Mouse (Mus musculus): ENCODE data around the gene Tmtc2.

DNA sequence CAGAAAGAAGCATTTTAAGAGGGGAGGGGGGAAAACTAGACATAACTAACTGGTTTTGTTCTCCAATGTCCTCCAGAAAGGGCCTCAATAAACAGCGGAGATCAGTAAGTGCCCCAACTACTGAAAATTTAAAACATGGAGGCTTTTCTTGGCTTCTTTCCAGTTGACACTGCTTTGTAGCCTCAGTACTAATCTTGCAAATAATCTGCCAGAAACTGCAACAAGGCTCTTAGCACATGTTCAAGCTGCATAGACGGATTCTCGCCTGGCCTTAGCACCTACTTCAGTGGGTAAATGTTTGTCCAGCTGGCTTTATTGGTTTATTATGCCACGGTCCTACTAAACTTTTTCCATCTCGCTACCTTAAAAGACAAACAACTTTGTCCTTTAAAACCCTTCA, 139.4 kb downstream of the Tmtc2 start:
- TF ChIP-seq POLR2AphosphoS2 (IDR thresholded peaks at IDR 0.05; ENCODE audit: insufficient read length, low read depth), result no peak
- no peak for TF ChIP-seq POLR2A (IDR thresholded peaks at IDR 0.05; ENCODE audit: insufficient read length, low read depth)
- no peak for TF ChIP-seq CEBPB (IDR thresholded peaks at IDR 0.05; ENCODE audit: insufficient read depth, poor library complexity, severe bottlenecking)
- no peak for TF ChIP-seq MAX (IDR thresholded peaks at IDR 0.05; ENCODE audit: low read depth)
- no peak for TF ChIP-seq MYOG (IDR thresholded peaks at IDR 0.05; ENCODE audit: control insufficient read depth in 1 of 3, insufficient read depth in 1 of 3, insufficient read length in 2 of 3, low read depth in 2 of 3)
